Mouse (Mus musculus): Measurements from ENCODE around the gene Ldhd.

DNA sequence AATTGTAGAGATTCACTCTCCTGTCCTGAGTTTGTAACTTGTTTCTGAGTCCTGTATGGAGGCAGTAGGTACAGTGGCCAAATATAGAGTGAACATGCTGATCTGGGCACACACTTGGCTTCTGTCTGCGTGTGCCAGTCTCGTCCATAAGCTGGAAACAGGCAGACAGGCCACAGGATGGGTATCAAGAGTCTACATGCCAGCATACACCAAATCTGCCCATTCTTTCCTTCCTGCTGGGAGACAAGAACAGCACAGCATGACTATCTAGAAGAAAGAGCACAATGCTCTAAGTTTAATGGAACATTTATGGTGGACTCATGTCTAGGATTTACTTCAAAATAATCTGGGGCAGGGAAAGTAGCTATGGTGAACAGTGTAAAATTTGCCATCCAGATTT lies 35.2 kb downstream of the Ldhd start:
- TF ChIP-seq EP300 (IDR thresholded peaks at IDR 0.05) = no peak
- TF ChIP-seq CTCF (IDR thresholded peaks at IDR 0.05) = no peak

All from lung, postnatal 0 days (tissue).